Mouse (Mus musculus) cortical plate, adult 2 months (tissue): Measurements from ENCODE around the gene Adarb1.

Experiments used
- CTCF ChIP-seq: fragments of 200-500 bp; IDR thresholded peaks from 2 replicates; pipeline ENCODE4 v1.5.1; 2011; ENCODE audit warnings: mild to moderate bottlenecking, control low read depth, low read length; ENCODE audit not compliant: insufficient read depth; ENCODE audit errors: extremely low read depth
- POLR2A ChIP-seq: fragments of 200-500 bp; IDR thresholded peaks from 2 replicates; pipeline ENCODE4 v1.6.1; 2011; ENCODE audit warnings: mild to moderate bottlenecking, low read length, control low read depth; ENCODE audit not compliant: insufficient read depth; ENCODE audit errors: extremely low read depth

GRCm38 (mm10) chr10:77290624-77291366, 127.3 kb downstream of the Adarb1 start:
- TF ChIP-seq POLR2A = no peak
- no peak for TF ChIP-seq CTCF
